Mouse (Mus musculus) spleen, postnatal 0 days (tissue): ENCODE measurements around the gene Mbtps1. TPM values are rescaled to one million over a fixed set of nuclear protein-coding genes. Genes with fewer than 3 reads are reported as not detected.

ENCODE experiments used
- polyA plus RNA-seq: library from polyadenylated mRNA; unstranded; fragments of >200 nt; fragmentation: Nextera tagmentation; extraction: Ambion mirVana; gene quantifications from 2 replicates; pipeline ENCODE4 v1.2.1, GENCODE M21; 2015

The Mbtps1 gene
- polyA plus RNA-seq: 28.4 and 30.8 TPM in 2 replicates

GRCm38 (mm10) chr8:119558603-119559401 lies at the start of gene Mbtps1:
Gene Mbtps1 (minus strand): TSS chr8:119558735.

GRCm38 (mm10) chr8:119604996-119605395 lies 46.5 kb upstream of the Mbtps1 start, which contains the start of gene Taf1c:
Gene Taf1c (minus strand): TSS chr8:119605222.

GRCm38 (mm10) chr8:119574437-119575365 lies 16.2 kb upstream of the Mbtps1 start, which contains the start of the genes Hsdl1 and Dnaaf1:
Gene Hsdl1 (minus strand): TSS chr8:119575183.
Gene Dnaaf1 (plus strand): TSS chr8:119575235.

GRCm38 (mm10) chr8:119501598-119501997 lies 56.9 kb downstream of the Mbtps1 start, which contains the start of gene Slc38a8:
Gene Slc38a8 (minus strand): TSS chr8:119501698.

Other genes with a start within 250 kb of the Mbtps1 start
- gene Hsbp1, start 214.2 kb downstream of the Mbtps1 start, polyA plus RNA-seq: 111 and 126 TPM in 2 replicates
- gene Mlycd, start 163.9 kb downstream of the Mbtps1 start, polyA plus RNA-seq: 6.4 and 8.5 TPM in 2 replicates
- gene Osgin1, start 124.6 kb downstream of the Mbtps1 start, polyA plus RNA-seq: 3.2 and 3.8 TPM in 2 replicates
- gene Necab2, start 112.0 kb downstream of the Mbtps1 start, polyA plus RNA-seq: 0.10 and 0.17 TPM in 2 replicates
- gene Slc38a8, start 57.0 kb downstream of the Mbtps1 start, polyA plus RNA-seq: 0.05 TPM in 1 of 2 replicates, not detected in the other
- 22.4 and 25.1 TPM in 2 replicates for gene Hsdl1, start 16.4 kb upstream of the Mbtps1 start, polyA plus RNA-seq
- 0.06 TPM in 1 of 2 replicates, not detected in the other for gene Dnaaf1, start 16.5 kb upstream of the Mbtps1 start, polyA plus RNA-seq
- 8.2 and 9.6 TPM in 2 replicates for gene Taf1c, start 46.5 kb upstream of the Mbtps1 start, polyA plus RNA-seq
- not detected in 2 replicates for gene Adad2, start 54.0 kb upstream of the Mbtps1 start, polyA plus RNA-seq
- 0.04 and 0.06 TPM in 2 replicates for gene Kcng4, start 76.9 kb upstream of the Mbtps1 start, polyA plus RNA-seq
- gene Wfdc1, start 107.6 kb upstream of the Mbtps1 start, polyA plus RNA-seq: 3.5 and 4.4 TPM in 2 replicates
- gene Atp2c2, start 141.3 kb upstream of the Mbtps1 start, polyA plus RNA-seq: 0.07 and 0.11 TPM in 2 replicates
- gene Tldc1, start 219.7 kb upstream of the Mbtps1 start, polyA plus RNA-seq: 5.7 and 6.4 TPM in 2 replicates